Mouse (Mus musculus) thymus, adult 2 months (tissue): ENCODE data around the gene Slc43a2. TPM values are rescaled to one million over a fixed set of nuclear protein-coding genes. Genes with fewer than 3 reads are reported as not detected.

ENCODE experiments used
- DNase-seq: peaks from one replicate; pipeline ENCODE4 v3.0.0; 2021
- H3K27ac ChIP-seq: fragments of 200-500 bp; 2 replicates; pipeline ENCODE4 v1.5.1; 2012; ENCODE audit warnings: low read length, control low read depth; ENCODE audit not compliant: control insufficient read depth, insufficient read depth
- H3K27me3 ChIP-seq: fragments of 200-500 bp; 2 replicates; pipeline ENCODE4 v1.6.1; 2012; ENCODE audit warnings: mild to moderate bottlenecking, low read length, moderate library complexity, mixed read lengths; ENCODE audit not compliant: control insufficient read depth, insufficient read depth
- H3K36me3 ChIP-seq: fragments of 200-500 bp; 2 replicates; pipeline ENCODE4 v1.6.1; 2012; ENCODE audit warnings: mild to moderate bottlenecking, low read length, moderate library complexity; ENCODE audit not compliant: control insufficient read depth, insufficient read depth
- H3K4me1 ChIP-seq: fragments of 200-500 bp; replicated peaks from 2 replicates; pipeline ENCODE4 v1.6.1; 2012; ENCODE audit warnings: low read length; ENCODE audit not compliant: control insufficient read depth, insufficient read depth
- H3K4me3 ChIP-seq: fragments of 200-500 bp; 2 replicates; pipeline ENCODE4 v1.5.1; 2012; ENCODE audit warnings: mild to moderate bottlenecking, low read length, control low read depth, moderate library complexity; ENCODE audit not compliant: control insufficient read depth, insufficient read depth
- CTCF ChIP-seq: fragments of 200-500 bp; IDR thresholded peaks from 2 replicates; pipeline ENCODE4 v1.5.1; 2012; ENCODE audit warnings: mild to moderate bottlenecking, control low read depth, low read length, moderate library complexity, borderline replicate concordance; ENCODE audit not compliant: control insufficient read depth, poor library complexity, insufficient read depth; ENCODE audit errors: extremely low read depth
- POLR2A ChIP-seq: fragments of 200-500 bp; IDR thresholded peaks from 2 replicates; pipeline ENCODE4 v1.6.1; 2012; ENCODE audit warnings: mild to moderate bottlenecking, low read length, control low read depth, moderate library complexity; ENCODE audit not compliant: control insufficient read depth, poor library complexity, insufficient read depth; ENCODE audit errors: extremely low read depth
- WGBS: fragments of 180-500 bp; shearing (Covaris S2); methylation state at CpG from one replicate; pipeline ENCODE4 v1.1.7; 2018; 5-methylcytosine and 5-hydroxymethylcytosine counted together
- polyA plus RNA-seq: library from polyadenylated mRNA; depleted of rRNA; stranded (reverse); fragments of >200 nt; gene quantifications from 2 replicates; pipeline ENCODE4 v1.2.3, GENCODE M21; 2012

Slc43a2 gene
- polyA plus RNA-seq, 1 experiment, result 207 TPM

GRCm38 (mm10) chr11:75508162-75508561 lies 23.3 kb upstream of the Slc43a2 start:
- H3K4me1 ChIP-seq, result peaks cover 7% of the 10 kb centered on the region

DNA sequence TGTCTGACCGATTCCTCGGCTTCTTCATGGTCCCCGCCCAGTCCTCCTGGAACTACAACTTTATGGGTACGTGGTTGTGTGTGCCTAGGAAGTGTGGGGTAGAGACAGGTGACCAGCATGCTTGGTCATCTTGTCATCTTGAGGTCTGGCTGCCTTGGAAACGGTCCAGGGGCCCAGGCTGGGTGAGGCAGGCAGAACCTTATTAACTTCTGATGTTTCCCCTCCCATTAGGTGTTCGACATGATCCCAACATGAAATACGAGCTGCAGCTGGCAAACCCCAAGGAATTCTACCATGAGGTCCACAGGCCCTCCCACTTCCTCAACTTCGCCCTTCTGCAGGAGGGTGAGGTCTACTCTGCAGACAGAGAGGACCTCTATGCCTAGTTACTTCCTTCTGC lies 22.6 kb upstream of the Slc43a2 start:
- DNase-seq, result no peak
- no peak for TF ChIP-seq CTCF
- TF ChIP-seq POLR2A, result no peak
- peaks cover 7% of the 10 kb centered on the region for H3K4me1 ChIP-seq
- no peak overlapping the region for H3K4me3 ChIP-seq
- 89% methylated on average over 8 of the region's 8 CpGs for WGBS
- H3K36me3 ChIP-seq, result peaks cover 55% of the 10 kb centered on the region
- no peak overlapping the region for H3K27ac ChIP-seq
- H3K27me3 ChIP-seq, result no peaks in the 10 kb centered on the region

More at GRCm38 (mm10) chr11:75508162-75508561, 23.3 kb upstream of the Slc43a2 start:
- Histone ChIP-seq H3K27me3 (no peaks in the 10 kb centered on the region), H3K27ac (no peak overlapping the region), H3K4me3 (no peak overlapping the region), H3K36me3 (peaks cover 63% of the 10 kb centered on the region)
- 96% methylated on average over 4 of the region's 4 CpGs for WGBS
- TF ChIP-seq CTCF (no peak), POLR2A (no peak)
- no peak for DNase-seq

GRCm38 (mm10) chr11:75509741-75510626 lies 21.5 kb upstream of the Slc43a2 start, which contains the start of gene Rilp:
Gene Rilp, plus strand, starts transcription at chr11:75510094.
- TF ChIP-seq POLR2A (no peak), CTCF (peak; percentile 66; the same call in 1 of the 2 replicates)
- Histone ChIP-seq H3K4me1 (peaks cover 7% of the 10 kb centered on the region), H3K27me3 (no peaks in the 10 kb centered on the region), H3K27ac (no peak within 1 kb of the TSS), H3K4me3 (peak within 1 kb of the TSS; percentile 57), H3K36me3 (peaks cover 44% of the 10 kb centered on the region)
- DNase-seq, result peak; percentile 74
- WGBS, result 12% methylated on average over 43 of the region's 43 CpGs

- peak; percentile 90 for DNase-seq
- Histone ChIP-seq H3K36me3 (peaks cover 38% of the 10 kb centered on the region), H3K4me1 (peaks cover 7% of the 10 kb centered on the region), H3K27me3 (no peaks in the 10 kb centered on the region), H3K27ac (no peak overlapping the region), H3K4me3 (peak overlapping the region; percentile 57)
- WGBS, result 6% methylated on average over 24 of the region's 24 CpGs
- TF ChIP-seq POLR2A, result no peak
- peak; percentile 84 for TF ChIP-seq CTCF
Measured at GRCm38 (mm10) chr11:75510627-75510993, 20.9 kb upstream of the Slc43a2 start.

- no peak overlapping the region for H3K4me3 ChIP-seq
- H3K27ac ChIP-seq, result no peak overlapping the region
- peaks cover 32% of the 10 kb centered on the region for H3K36me3 ChIP-seq
- no peak for DNase-seq
- 92% methylated on average over 6 of the region's 6 CpGs for WGBS
- TF ChIP-seq POLR2A, result no peak
- TF ChIP-seq CTCF, result no peak
- peaks cover 7% of the 10 kb centered on the region for H3K4me1 ChIP-seq
- H3K27me3 ChIP-seq, result no peaks in the 10 kb centered on the region
Measured at GRCm38 (mm10) chr11:75511213-75511612, 20.3 kb upstream of the Slc43a2 start.

DNA sequence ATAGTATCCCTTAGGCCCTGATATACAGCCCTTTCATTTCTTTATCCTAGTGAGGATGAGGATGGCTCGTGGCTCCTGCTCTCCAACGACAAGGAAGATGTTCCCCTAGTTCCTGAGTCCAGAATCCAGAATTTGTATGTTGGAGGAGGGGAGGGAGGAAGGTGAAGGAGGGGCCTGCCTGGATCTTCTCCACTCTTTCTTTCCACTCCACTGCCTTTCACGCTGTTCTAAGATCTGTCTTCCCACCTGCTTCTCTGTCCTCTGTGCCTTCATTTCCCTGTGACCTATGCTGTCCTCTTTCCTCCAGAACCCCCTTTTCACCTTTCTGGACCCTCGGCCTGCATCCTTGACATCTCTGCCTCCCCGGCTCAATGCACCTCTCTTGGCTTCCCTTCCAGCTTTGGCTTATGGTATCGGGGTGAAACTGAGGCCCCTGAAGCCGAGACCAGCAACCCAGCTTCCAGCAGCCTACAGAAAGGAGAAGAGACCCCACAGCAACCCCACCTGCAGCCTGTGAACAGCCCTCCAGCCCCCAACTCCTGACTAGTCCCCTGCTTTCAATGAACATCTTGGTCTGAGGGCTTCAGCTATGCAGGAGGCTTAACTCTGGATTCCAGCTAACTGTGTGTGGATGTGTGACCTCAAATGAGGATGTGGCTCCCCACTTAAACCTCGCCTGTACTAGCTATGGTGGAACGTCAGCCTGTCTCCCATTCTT lies 19.0 kb upstream of the Slc43a2 start:
- no peak overlapping the region for H3K4me3 ChIP-seq
- no peak overlapping the region for H3K27ac ChIP-seq
- no peaks in the 10 kb centered on the region for H3K27me3 ChIP-seq
- no peak for TF ChIP-seq POLR2A
- no peak for TF ChIP-seq CTCF
- H3K4me1 ChIP-seq, result peaks cover 9% of the 10 kb centered on the region
- H3K36me3 ChIP-seq, result peaks cover 20% of the 10 kb centered on the region
- no peak for DNase-seq
- WGBS, result 70% methylated on average over 9 of the region's 9 CpGs
